Mouse (Mus musculus): ENCODE measurements at regions not wholly inside any gene's neighbourhood (a gene's known extent, or its start where the extent isn't known, plus 50 kb on each side); places are given as distances from the start of the nearest gene placed in this dataset.
"Not testable (repeated sequence)": the region's sequence is repeated elsewhere in the genome, so short reads cannot be mapped to it uniquely, and the experiment has no call there.

DNA sequence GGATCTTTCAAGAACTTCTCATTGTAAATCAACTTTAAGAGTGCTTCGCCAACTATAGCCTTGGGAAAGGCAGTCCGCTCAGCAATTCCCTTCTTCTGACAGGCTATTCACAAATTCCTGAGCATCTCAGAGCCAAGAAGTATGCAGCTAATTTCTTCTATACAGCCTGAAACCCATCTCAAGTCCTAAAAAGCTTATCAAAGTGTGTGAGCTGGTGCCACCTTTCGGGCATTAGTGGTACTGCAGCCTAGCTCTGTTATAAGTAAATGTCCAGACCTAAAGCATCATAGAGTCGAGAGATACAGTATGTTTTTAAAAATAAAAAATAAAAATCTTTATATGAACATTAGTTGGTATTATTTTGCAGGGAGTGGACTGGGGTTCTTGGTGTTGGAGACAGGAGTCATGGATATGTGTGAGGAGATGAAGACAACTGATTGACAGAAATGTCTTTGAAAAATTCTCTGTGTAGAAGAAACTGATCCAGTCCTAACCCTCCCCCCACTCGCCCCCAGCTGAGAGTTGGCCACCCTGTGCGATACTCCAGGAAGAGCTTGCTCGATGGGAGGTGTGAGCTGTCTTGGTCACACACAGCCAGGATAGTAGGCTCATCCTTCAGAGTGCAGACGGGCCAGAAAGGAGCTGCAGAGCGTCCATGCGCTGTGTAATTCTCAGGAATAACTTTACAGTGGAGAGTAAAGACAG is 56.4 kb downstream of the Bod1 start:
- peak; percentile 58 for DNase-seq (ENCODE audit: low spot score)

DNA sequence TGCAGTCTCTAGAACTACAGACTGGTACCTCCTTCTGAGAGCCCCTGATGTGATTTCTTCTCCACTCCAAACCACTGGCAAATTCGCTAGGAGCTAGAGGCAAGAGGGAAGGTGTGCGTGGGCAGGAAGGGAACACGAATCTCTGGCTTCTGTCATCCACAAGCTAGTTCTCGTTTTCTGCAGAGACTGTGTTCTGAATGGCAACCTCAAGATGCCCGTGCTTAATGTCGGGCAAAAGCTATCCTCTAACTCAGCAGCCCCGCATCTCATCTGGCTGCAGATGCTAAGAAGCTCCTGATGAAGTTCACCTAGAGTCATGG is 57.3 kb downstream of the Bod1 start:
- DNase-seq (ENCODE audit: low spot score): no peak

DNA sequence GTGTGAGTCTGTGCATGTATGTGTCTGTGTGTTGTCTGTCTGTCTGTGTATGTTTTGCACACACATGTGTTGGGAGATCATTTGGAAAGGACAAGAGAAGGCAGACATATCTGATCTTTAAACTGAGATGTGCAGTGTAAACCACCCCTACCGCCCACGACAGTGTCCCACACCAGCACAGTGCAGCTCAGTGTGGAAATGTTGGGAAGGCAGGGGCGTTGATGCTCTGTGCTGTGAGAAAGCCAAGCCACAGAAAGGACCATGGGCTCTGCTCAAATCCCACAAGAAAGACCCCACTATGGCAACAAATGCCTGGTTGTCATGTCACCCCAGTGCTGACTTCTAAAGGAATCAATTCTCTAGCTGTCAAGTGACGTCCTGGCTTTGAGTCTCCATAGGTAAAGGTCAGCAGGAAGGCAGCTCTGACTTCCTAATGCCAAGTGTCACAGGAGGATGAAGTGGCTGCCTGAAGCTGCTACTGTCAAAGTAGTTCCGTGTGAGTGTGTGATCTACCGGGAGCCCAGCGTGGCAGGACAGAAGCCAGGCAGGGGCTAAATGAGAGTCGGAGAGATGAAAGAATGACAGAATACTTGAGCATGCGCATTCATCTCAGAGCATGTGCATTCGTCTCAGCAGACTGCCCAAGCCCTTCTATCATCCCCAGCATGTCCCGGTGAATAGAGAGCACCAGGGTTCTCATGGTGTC is 57.8 kb downstream of the Bod1 start:
- DNase-seq (ENCODE audit: low spot score): no peak

DNA sequence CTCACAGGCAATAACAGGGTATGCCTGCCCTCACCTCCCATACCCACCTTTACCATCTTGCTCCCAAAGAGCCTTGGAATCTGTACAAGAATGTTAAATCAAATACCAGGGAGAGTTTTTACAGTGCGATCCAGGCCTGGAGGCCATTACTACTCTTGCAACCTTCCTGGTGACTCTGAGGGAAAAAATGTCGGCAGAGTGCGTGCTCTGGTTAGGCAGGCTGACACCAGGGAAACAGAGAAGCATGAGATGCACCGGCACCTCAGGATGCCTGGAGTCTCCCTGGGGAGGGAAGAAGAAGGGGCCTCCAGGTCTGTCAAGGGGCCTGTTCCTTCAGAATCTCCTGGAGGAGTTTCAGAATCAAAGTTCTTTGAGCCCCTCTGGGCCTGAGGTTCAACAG is 63.2 kb downstream of the Bod1 start:
- DNase-seq (ENCODE audit: low spot score): no peak

DNA sequence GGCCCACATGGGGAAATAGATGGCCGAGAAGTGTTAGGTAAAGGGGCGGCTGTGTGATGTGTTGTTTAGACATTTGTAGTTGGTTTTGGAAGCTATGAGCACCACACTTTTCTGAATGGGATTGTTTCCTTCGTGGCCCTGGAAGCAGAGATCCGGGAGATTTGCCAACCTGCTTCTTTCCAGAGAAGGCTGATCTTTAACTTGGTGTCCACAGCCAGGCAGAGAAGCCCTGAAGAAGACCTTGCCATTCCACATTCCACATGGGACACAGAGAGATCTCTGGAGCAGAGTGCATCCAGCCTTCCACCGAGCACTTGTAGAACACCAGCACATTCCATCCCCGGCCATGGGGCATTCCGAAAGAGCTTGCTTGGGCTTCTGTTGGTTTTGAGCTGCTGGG is 70.2 kb downstream of the Bod1 start:
- DNase-seq (ENCODE audit: low spot score): no peak

DNA sequence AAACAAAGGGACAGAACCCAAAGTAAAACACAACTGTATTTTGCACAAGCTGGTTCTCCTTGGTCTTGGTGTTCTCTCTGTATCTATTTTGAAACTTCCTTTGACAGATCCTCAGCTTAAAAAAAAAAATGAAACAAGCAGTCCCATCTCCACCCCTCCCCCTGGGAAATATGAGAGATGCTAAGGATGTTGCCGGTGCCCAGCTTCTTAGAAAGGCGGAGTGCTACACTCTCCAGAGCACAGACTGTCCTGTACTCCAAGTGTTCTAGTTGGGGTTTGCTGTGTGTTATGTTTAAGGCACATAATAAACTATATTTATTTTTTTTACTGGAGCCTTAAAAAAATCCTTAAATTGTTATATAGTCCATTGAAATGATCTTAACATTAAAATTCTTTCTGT is 78.1 kb downstream of the Bod1 start:
- no peak for DNase-seq (ENCODE audit: low spot score)

DNA sequence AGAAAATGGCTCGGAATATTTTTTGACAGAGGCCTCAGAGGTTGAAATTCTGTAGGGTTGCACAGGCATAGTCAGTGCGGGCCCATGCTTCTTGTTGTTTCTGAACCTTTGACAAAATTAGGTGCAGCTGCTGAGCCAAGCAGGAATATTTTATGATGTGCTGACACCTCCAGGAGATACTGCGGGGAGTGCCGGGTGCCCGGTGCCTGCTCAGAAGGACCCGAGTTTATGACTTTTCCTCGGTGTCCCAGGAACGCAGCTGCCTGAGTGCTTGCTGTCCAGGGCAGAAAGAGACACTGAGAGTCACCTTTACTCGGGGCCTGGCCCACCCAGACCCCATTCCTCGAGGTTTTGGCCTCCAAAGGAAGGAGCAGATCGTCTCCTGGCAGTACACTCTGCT is 79.6 kb downstream of the Bod1 start:
- no peak for DNase-seq (ENCODE audit: low spot score)

DNA sequence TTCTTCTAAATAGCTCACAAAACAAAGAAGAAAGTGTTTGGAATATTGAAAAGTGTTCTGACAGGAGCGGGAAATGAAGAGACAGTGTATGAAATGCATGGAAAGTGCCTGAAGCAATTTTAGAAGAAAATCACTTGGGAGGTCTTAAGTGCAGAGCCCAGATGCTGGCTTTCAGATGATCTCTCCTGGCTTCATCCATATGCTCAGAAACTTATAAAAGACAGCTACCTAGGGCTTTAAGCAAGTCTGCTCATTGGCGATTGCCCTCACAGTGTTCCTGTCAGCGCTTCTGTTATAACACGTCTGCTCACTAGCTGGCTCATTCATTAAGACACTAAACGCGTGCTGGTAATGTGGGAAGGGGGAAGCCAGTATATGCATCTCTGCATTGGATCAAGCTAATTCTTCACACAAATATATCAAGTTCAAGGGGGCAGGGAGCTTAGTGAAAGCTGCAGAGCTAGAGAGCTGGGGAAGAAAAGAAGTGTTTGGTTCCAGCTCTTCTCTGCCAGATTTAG is 80.6 kb downstream of the Bod1 start:
- no peak for DNase-seq (ENCODE audit: low spot score)

DNA sequence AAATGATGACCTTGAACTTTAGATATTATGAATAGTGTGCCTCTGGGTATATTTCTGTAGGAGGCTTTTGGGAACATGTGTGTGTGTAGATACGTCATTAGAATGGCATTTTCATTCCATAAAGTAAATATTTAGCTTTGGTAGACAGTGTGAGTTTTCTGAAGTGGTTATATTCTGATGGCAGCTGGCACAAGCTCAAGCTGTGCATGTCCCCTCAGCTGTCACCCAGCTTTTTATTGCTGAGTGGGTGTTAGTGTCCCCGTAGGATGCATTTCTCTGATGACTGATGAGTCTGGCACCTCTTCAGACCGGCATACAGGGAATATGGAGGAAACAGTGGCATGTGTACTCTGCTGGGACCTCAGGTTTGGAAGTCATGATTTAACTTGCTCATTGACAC is 96.7 kb downstream of the Bod1 start:
- DNase-seq (ENCODE audit: low spot score): no peak

DNA sequence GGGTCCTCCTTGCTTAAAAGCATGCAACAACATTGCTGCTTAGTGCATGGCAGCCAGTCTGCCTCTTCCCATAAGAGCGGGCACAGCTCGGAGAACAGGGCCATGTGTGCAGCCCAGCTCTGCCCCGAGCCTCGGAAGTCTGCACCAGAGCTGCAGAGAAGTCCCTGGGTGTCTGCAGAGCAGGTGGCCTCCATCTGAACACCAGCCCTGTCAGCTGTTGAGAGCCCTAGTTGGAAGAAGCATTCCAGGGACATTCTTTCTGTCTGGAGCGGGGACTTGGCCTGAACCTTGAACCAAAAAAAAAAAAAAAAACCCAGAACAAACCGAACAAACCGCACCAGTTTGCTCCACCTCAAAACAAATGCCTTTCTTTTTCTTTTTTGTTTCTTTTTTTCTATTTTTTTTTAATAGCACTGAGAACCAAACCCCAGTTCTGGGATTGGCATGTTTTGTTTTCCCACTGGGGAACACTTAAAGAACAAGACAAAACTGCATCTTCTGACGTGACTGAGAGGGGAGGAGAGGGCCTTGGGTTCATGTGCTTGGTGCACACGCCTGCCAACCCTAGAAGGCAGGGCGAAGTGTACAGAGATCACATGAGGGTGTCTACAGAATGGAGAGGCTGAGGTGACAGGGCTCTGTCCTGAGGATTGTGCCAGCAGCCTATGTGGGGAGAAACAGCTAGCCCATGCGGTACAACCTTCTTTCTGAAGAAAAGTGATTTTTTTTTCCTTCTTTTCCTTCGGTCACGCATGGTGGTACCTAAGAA is 106.8 kb downstream of the Bod1 start:
- DNase-seq (ENCODE audit: low spot score): no peak

DNA sequence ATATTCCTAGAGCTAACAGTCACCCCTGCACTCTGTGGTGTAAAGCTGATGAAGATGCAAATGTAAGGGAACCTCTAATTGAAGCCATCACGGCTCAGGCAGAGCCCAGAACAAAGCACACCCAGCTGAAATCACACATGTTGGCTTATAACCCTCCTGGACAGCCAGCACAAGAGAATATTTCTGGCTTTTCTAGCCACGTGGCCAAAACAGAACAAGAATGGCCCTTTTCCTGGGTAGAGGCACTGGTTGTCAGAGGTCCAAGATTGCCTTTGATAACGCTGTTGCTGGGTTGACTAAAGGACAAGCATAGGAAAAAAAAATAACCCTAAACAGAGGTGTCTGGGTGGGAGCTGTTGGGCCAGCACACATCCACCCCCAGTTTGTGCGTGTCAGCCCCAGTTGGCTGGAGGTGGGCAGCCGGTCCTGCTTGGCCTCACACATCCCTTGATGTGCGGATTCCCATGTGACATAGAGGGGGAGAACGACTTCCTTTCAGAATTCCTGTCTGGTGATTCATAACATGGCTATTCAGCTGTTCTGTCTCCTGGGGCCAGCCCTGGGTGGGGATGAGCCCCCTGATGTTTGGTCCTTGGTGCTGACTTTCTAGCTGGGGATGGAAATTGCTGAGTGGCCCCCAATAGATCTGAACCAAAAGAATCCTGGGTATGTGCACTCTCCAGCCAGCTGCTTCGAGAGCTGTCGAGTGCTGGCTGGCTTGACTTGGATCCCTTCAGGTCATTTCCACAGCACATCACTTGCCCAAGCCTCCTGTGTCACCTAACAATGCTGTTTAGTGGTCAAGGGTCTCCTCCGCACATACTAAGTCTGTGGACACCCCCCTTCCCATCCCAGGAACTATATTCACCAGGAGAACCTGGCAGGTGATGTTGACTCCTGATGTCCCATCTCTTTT is 107.6 kb downstream of the Bod1 start:
- DNase-seq (ENCODE audit: low spot score): no peak

DNA sequence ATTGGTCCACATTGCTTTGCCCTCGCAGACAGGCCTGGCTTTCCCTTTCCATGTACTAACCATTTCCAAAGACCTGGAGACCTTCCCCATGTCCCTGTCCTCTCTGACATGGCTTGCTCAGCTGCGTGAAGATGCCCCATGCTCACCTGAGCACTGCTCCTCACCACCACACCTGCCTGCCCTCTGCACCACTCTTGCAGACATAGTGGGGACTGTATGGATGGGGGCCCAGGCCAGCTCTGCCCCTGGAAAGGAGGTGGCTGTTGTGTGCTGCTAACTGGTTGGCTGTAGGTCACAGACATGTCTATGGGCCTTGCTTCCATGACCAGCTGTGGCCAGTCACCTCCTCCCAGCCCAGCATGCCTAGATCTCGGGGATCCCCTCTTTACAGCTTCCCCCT is 108.7 kb downstream of the Bod1 start:
- DNase-seq (ENCODE audit: low spot score): no peak

DNA sequence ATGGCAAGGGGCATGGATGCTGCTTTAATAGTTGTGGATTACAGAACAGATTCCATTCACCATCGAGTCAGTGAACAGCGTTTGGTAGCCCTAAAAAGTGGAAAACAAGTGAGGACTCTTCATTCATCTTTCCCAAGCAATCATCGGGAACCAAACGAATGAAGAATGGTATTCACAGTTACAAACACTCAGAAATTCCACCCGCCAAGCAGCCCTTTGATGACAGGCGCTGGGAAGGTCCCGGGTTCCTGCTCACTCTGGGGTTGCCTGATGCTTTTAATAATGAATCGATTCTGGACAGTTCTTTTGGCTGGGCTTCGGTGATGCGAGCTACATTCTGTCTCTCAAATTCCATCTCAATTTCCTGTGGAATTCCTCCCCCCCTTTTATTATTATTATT is 110.9 kb downstream of the Bod1 start:
- no peak for DNase-seq (ENCODE audit: low spot score)

DNA sequence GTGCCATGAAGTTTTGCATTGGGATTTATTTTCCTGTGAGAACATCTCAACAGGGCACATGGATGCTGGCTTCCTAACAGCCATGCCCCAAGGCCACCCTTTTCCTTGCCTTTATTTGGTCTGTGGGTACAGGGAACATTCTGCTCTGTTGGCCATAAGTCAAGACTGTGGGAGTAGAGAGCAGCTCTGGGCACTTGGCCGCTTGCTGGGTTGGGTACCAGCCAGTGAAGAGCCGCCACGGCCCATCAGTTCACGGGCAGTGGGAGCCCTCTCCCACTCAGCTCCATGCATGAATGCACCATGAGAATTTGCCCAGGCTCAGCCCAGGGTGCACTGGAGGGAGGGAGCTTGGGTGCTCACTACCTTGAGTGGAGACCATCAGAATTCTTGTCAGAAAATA is 116.6 kb downstream of the Bod1 start:
- no peak for DNase-seq (ENCODE audit: low spot score)

DNA sequence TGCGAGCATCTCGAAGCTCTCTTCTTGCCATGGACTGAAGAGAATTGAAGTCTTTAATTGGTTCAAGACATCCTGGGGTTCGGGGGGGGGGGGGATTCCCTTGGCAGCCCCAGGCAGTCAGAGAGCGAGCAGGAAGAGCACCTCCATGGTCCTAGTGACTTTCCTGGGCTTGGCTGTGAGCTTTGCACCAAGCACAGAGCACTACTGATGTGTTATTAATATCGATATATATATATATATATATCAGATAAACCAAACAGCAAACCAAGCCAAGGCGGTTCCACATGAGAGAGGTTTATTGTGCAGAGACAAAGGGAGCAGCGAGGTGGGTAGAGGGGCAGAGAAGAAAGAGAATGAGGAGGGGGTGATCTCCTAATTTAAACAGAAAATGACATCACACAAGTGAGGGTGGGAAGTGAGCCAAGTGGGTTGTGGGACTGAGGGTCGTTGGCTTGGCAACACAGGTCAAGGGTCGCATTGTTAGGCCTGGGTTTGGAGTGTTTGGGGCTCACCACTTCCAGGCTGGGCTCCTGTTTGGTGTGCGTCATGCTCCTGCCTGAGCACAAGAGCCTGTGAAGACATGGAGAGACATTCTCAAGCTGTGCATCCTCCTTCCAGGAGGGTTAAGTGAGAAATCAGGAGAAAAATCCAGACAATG is 119.9 kb downstream of the Bod1 start:
- DNase-seq (ENCODE audit: low spot score): no peak

DNA sequence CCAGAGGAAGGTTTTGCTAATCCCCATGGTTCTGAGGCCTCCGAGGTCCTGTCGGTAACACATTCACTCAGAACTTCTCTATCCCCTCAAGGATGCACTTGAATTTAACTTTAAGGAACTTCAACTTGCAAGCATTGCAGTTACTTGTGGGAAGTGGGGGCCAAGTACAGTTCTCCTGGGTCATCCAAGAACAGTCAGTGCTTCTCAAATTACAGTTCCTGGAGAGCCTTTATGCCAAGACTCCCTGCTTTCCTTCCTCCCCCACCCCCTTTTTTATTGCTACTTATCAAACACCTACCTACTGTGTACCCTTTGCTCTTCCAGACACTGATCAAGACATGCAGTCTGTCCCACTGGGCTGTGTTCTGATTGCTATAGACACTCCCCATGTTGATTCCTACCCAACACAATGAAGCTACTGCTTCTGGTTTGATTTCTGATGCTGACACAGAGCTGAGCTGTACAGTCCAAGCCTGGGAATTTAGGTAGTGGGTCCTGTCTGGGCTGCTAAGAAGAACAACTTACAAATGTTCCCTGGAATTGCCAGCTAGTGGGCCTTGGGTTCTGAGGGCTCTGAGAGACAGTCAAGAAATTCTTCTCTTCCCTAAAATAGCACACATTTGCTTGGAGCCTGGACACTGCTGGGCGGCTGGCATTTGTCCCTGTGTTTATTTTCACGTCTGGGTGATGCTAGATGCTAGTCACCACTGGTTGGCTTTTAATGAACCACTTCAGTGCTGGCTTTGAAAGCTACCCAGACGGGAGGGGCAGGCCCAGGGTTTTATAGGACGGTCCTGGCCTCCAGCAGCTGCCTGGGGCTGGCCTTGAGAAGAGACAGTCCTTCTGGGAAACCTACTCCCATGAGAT is 120.7 kb downstream of the Bod1 start:
- no peak for DNase-seq (ENCODE audit: low spot score)

DNA sequence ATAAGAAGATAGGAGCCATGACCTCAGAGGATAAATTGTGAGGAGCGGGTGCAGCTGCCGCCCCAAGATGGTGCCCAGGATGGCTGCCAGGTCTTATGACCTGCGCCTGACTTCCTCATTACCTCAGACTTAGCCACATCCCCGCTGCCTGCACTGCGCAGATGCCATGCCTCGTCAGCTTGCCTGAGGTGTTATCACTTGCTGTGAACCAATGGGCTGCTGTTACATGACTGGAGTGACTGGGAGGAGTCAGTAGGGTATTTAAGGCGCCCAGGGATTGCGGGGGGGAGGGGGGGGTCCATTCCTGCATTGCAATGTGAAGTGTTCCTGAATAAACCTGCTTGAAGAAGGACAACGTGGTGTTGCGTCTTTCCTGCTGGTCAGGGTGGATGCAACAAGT is 126.2 kb downstream of the Bod1 start:
- DNase-seq (ENCODE audit: low spot score): not testable (repeated sequence)

DNA sequence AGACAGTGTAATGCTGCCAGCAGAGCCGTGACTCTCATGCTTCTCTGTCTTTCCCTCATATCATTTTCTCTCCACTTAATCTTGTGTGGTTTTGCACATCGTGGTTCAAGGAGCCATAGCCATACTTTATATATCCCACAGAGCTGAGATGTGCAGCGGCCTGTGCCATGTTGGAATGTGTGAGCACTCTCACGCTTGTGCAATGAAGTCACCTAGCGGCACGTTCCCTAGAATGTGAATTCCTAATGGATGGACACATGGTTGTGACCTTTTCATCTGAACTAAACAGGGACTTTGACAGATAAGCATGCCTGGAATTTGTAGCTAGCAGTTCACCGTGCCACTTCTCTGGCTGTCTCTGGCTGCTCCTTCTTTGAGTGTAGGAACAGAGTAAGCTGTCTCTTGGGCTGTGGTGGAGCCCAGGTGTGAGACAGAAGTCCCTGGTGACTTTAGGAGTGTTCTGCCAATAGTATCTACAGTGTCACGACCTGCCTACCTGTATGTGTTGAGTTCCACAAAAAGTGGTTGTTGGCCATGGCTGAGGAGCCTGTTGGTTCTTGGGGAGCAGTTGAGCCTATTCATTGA is 129.0 kb downstream of the Bod1 start:
- no peak for DNase-seq (ENCODE audit: low spot score)

DNA sequence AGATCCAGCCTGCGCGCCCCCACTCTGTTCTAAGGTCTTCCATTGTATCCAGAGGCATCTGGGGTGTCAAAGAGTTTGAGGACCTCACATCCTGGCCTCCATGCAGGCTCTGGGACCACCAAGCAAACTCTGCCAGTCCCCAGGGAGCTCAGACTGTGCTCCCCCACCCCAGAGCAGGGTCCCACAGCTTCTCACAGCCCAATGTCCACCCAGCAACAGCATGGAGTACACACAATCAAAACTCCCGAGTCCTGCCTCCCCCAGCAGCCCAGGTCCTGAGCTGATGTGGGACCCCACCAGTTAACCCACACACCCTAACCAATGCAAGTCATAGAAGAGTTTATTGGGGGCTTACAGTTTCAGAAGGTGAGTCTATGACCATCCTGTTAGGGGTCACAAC is 130.3 kb downstream of the Bod1 start:
- DNase-seq (ENCODE audit: low spot score): no peak

DNA sequence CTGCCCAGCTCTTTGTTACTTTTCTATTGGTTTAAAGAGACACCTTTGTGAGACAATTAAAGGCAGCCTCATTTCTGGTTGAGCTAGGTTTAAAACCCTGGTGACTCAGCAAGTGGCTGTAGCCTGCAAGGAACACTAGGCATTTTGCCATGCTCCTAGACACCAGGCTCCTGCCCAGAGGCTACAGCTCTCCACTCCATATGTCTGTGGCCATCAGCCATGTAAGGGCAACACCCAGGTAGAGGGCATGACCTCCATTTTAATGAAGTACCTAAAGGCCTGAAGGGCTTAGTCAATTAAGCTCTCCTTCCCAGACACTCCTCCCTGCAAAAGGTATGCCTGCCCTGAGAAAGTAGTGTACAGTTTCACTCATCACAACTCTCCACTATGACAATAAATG is 130.9 kb downstream of the Bod1 start:
- no peak for DNase-seq (ENCODE audit: low spot score)
